Mouse (Mus musculus) brown adipose tissue, adult 24 weeks (tissue): Measurements from ENCODE around the gene Foxi2. TPM values are rescaled to one million over a fixed set of nuclear protein-coding genes. Genes with fewer than 3 reads are reported as not detected.

Source experiments
- H3K27ac ChIP-seq: fragments of 200-500 bp; replicated peaks from 2 replicates; pipeline ENCODE4 v1.5.1; 2012; ENCODE audit warnings: low read depth, mild to moderate bottlenecking, low read length
- H3K4me1 ChIP-seq: fragments of 200-500 bp; 2 replicates; pipeline ENCODE4 v1.6.1; 2012; ENCODE audit warnings: low read length, mixed read lengths; ENCODE audit not compliant: control insufficient read depth, insufficient read depth, insufficient read length
- H3K4me3 ChIP-seq: fragments of 200-500 bp; 2 replicates; pipeline ENCODE4 v1.5.1; 2012; ENCODE audit warnings: low read depth, mild to moderate bottlenecking, low read length, moderate library complexity; ENCODE audit not compliant: insufficient read depth
- polyA plus RNA-seq: library from polyadenylated mRNA; stranded (reverse); fragments of >200 nt; gene quantifications from 2 replicates; pipeline ENCODE4 v1.2.4, GENCODE M21; 2012; ENCODE audit not compliant: missing spikeins, insufficient read depth, insufficient read length

Gene Foxi2
- polyA plus RNA-seq, 1 experiment: not detected

GRCm38 (mm10) chr7:135430903-135431302 is 20.8 kb downstream of the Foxi2 start:
- H3K27ac ChIP-seq: no peak overlapping the region
- no peaks in the 10 kb centered on the region for H3K4me1 ChIP-seq
- H3K4me3 ChIP-seq: no peak overlapping the region

DNA sequence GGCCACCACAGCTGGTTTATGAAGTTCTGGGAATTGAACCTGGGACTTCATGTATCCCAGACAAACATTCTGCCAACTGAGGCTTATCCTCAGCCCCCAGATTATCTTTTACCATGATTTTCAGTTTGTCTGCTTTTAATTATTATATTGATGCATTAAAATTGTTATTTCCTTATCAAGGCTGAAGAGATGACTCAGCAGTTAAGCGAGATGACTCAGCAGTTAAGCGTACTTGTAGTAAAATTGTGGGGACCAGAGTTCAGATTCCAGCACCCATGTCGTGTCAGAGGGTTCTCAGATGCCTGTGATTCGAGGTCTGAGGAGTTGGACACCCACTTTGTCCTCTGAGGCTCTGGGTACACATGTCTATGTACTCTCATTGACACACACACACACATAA is 33.8 kb downstream of the Foxi2 start:
- H3K27ac ChIP-seq: no peak overlapping the region
- no peaks in the 10 kb centered on the region for H3K4me1 ChIP-seq
- no peak overlapping the region for H3K4me3 ChIP-seq

DNA sequence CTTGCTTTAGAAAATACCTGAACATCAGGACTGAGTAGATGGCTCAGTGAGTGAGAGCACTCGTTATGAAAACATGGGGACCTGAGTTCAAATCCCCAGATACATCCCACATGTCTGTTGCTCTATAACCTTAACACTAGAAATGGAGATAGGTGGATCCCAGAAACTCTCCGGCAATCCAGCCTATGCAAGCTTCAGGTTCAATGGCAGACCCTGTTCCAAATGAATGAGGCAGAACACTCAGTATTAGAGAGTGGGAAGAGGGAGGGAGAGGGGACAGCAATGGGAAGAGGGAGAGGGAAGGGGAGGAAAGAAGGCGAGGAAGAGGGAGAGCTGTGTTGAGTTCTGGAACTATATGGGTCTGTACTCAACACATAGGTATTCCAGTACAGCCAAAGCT is 41.2 kb downstream of the Foxi2 start:
- no peak overlapping the region for H3K27ac ChIP-seq
- H3K4me1 ChIP-seq: no peaks in the 10 kb centered on the region

DNA sequence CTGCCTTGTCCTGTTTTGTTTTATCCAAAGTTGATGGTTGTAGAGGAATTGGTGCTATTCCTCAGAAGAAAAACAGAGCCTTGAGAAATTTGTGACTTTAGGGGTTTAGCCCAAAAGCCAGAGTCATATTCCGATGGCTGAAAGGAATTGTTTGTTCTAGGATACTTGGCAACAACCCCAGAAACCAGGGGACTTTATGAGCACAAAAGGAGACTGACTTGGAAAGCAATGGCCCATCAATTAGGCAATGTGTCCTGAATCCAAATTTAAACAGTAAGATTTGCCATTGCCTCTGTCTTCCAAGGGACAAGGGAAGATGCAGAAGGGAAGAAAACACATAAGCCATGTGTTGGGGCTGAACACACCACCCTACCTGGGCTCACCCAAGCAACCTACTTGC is 42.3 kb downstream of the Foxi2 start:
- no peaks in the 10 kb centered on the region for H3K4me1 ChIP-seq
- H3K4me3 ChIP-seq: no peak overlapping the region
- H3K27ac ChIP-seq: no peak overlapping the region

More for the DNA sequence above, 41.2 kb downstream of the Foxi2 start:
- no peak overlapping the region for H3K4me3 ChIP-seq

DNA sequence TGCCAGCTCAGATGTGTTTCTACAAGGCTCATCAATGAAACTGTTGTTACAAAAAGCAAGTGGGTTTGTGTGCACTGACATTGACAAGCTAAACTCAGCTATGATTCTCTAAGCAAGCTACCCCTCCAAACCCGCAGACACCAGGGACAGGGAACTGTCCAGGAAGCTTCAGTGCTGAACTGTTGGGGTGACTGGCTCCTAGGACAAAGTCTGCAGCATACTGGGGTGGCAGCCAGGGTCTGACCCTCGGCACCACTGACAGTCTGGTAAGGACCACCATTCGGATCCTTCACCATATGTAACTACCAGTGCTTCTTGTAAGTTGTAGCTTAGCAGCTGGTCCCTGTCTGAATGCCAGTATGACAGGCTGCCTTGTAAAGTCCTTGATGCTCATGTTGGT is 43.6 kb downstream of the Foxi2 start:
- H3K27ac ChIP-seq: no peak overlapping the region
- H3K4me3 ChIP-seq: no peak overlapping the region
- H3K4me1 ChIP-seq: no peaks in the 10 kb centered on the region

Other genes with a start within 250 kb of the Foxi2 start
- gene Nps, start 151.6 kb upstream of the Foxi2 start, polyA plus RNA-seq: not detected in 2 replicates
- not detected in 2 replicates for gene Clrn3, start 118.3 kb downstream of the Foxi2 start, polyA plus RNA-seq
- gene Ptpre, start 127.2 kb downstream of the Foxi2 start, polyA plus RNA-seq: 1.5 and 1.6 TPM in 2 replicates